Mouse (Mus musculus) cortical plate, adult 2 months (tissue): ENCODE measurements around the gene Mvp.

Source experiments
- CTCF ChIP-seq: fragments of 200-500 bp; IDR thresholded peaks from 2 replicates; pipeline ENCODE4 v1.5.1; 2011; ENCODE audit warnings: mild to moderate bottlenecking, control low read depth, low read length; ENCODE audit not compliant: insufficient read depth; ENCODE audit errors: extremely low read depth
- POLR2A ChIP-seq: fragments of 200-500 bp; IDR thresholded peaks from 2 replicates; pipeline ENCODE4 v1.6.1; 2011; ENCODE audit warnings: mild to moderate bottlenecking, low read length, control low read depth; ENCODE audit not compliant: insufficient read depth; ENCODE audit errors: extremely low read depth

DNA sequence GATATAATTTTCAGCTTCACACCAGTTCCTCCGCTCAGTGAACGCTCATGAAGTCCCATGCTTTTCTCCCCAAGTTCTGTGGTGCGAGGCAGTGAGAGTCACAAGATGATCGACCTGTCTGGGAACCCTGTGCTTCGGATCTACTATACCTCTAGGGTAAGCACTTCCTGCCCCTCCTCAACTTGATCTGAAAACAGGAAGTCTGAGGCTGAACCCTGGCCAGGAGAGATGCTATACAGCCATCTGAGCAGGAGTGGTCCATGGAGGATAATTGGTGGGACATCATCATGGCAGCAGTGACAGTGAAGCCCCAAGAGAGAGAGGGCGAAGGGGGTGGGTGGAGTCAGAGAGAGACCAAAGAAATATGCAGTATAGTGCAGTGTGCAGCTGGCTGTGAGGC, 35.6 kb downstream of the Mvp start:
- no peak for TF ChIP-seq CTCF
- TF ChIP-seq POLR2A, result no peak
